Mouse (Mus musculus): ENCODE measurements around the gene Trpv3. TPM values are rescaled to one million over a fixed set of nuclear protein-coding genes. Genes with fewer than 3 reads are reported as not detected.
"Not testable (repeated sequence)": the region's sequence is repeated elsewhere in the genome, so short reads cannot be mapped to it uniquely, and the experiment has no call there.

Trpv3 gene
- polyA plus RNA-seq, 1 experiment from 2014 or later: 0.15 TPM

- Histone ChIP-seq H3K36me3 (no peaks in the 10 kb centered on the region), H3K9ac (no peak overlapping the region), H3K4me3 (no peak overlapping the region), H3K27ac (no peak overlapping the region), H3K4me1 (no peaks in the 10 kb centered on the region), H3K9me3 (no peaks in the 10 kb centered on the region), H3K4me2 (no peak overlapping the region), H3K27me3 (no peaks in the 10 kb centered on the region)
- 77% methylated on average over 1 of the region's 1 CpGs for WGBS
- ATAC-seq (ENCODE audit: insufficient number of reproducible peaks, insufficient read depth, low FRiP score, low TSS enrichment, low read depth): no peak
Observed at GRCm38 (mm10) chr11:73289621-73290020, 22.4 kb downstream of the Trpv3 start.

- Histone ChIP-seq H3K27me3 (no peaks in the 10 kb centered on the region), H3K9ac (no peak overlapping the region)
Observed at GRCm38 (mm10) chr11:73303123-73303522, 35.9 kb downstream of the Trpv3 start.

GRCm38 (mm10) chr11:73315961-73316360, 48.8 kb downstream of the Trpv3 start:
- 40% methylated on average over 3 of the region's 3 CpGs for WGBS
- H3K9me3 ChIP-seq: no peaks in the 10 kb centered on the region
- no peak overlapping the region for H3K4me3 ChIP-seq
- no peaks in the 10 kb centered on the region for H3K27me3 ChIP-seq
- no peaks in the 10 kb centered on the region for H3K36me3 ChIP-seq
- H3K4me1 ChIP-seq: no peaks in the 10 kb centered on the region
- no peak for ATAC-seq (ENCODE audit: insufficient number of reproducible peaks, insufficient read depth, low FRiP score, low TSS enrichment, low read depth)
- no peak overlapping the region for H3K9ac ChIP-seq
- no peak overlapping the region for H3K4me2 ChIP-seq
- H3K27ac ChIP-seq: no peak overlapping the region

More at GRCm38 (mm10) chr11:73303123-73303522, 35.9 kb downstream of the Trpv3 start:
- Histone ChIP-seq H3K4me3 (no peak overlapping the region), H3K36me3 (no peaks in the 10 kb centered on the region), H3K9me3 (no peaks in the 10 kb centered on the region), H3K4me2 (no peak overlapping the region), H3K4me1 (no peaks in the 10 kb centered on the region), H3K27ac (no peak overlapping the region)
- WGBS: 27% methylated on average over 2 of the region's 2 CpGs
- no peak for ATAC-seq (ENCODE audit: insufficient number of reproducible peaks, insufficient read depth, low FRiP score, low TSS enrichment, low read depth)

- H3K27ac ChIP-seq; H3K27me3 ChIP-seq; H3K9me3 ChIP-seq; ATAC-seq (ENCODE audit: insufficient number of reproducible peaks, insufficient read depth, low FRiP score, low TSS enrichment, low read depth); H3K4me2 ChIP-seq; H3K9ac ChIP-seq; H3K4me1 ChIP-seq; H3K36me3 ChIP-seq; H3K4me3 ChIP-seq: not testable (repeated sequence)
- WGBS: 78% methylated on average over 2 of the region's 2 CpGs
Observed at GRCm38 (mm10) chr11:73318581-73318980, 51.4 kb downstream of the Trpv3 start.

GRCm38 (mm10) chr11:73321064-73321463, 53.9 kb downstream of the Trpv3 start:
- not testable (repeated sequence) for ATAC-seq (ENCODE audit: insufficient number of reproducible peaks, insufficient read depth, low FRiP score, low TSS enrichment, low read depth); H3K4me2 ChIP-seq; H3K9me3 ChIP-seq; H3K4me1 ChIP-seq; H3K27ac ChIP-seq; H3K27me3 ChIP-seq; H3K36me3 ChIP-seq; H3K9ac ChIP-seq; H3K4me3 ChIP-seq
- WGBS: 88% methylated on average over 13 of the region's 13 CpGs

GRCm38 (mm10) chr11:73323906-73324830, 57.0 kb downstream of the Trpv3 start:
- Histone ChIP-seq H3K4me1 (no peaks in the 10 kb centered on the region; the same call in 1 of the 2 replicates), H3K4me3 (no peak overlapping the region), H3K4me2 (no peak overlapping the region), H3K9me3 (no peaks in the 10 kb centered on the region), H3K27me3 (no peaks in the 10 kb centered on the region), H3K36me3 (no peaks in the 10 kb centered on the region), H3K9ac (no peak overlapping the region), H3K27ac (no peak overlapping the region)
- no peak for ATAC-seq (ENCODE audit: insufficient number of reproducible peaks, insufficient read depth, low FRiP score, low TSS enrichment, low read depth)
- 64% methylated on average over 9 of the region's 9 CpGs for WGBS

- no peaks in the 10 kb centered on the region for H3K9me3 ChIP-seq
- WGBS: 29% methylated on average over 12 of the region's 12 CpGs
- H3K36me3 ChIP-seq: no peaks in the 10 kb centered on the region
- no peak overlapping the region for H3K9ac ChIP-seq
- H3K4me3 ChIP-seq: 0 out of 2 replicates have a peak overlapping the region, but pooled peaks have one; percentile 7
- H3K4me2 ChIP-seq: peak overlapping the region; percentile 44
- H3K27me3 ChIP-seq: no peaks in the 10 kb centered on the region
- H3K4me1 ChIP-seq: no peaks in the 10 kb centered on the region; the same call in 1 of the 2 replicates
- ATAC-seq (ENCODE audit: insufficient number of reproducible peaks, insufficient read depth, low FRiP score, low TSS enrichment, low read depth): no peak
- H3K27ac ChIP-seq: no peak overlapping the region
Observed at GRCm38 (mm10) chr11:73326485-73326886, 59.3 kb downstream of the Trpv3 start.

GRCm38 (mm10) chr11:73327361-73327760, 60.2 kb downstream of the Trpv3 start:
- H3K4me1 ChIP-seq: no peaks in the 10 kb centered on the region; the same call in 1 of the 2 replicates
- no peak for ATAC-seq (ENCODE audit: insufficient number of reproducible peaks, insufficient read depth, low FRiP score, low TSS enrichment, low read depth)
- no peaks in the 10 kb centered on the region for H3K27me3 ChIP-seq
- H3K4me2 ChIP-seq: no peak overlapping the region
- no peak overlapping the region for H3K27ac ChIP-seq
- WGBS: 63% methylated on average over 4 of the region's 4 CpGs
- no peaks in the 10 kb centered on the region for H3K9me3 ChIP-seq
- H3K36me3 ChIP-seq: no peaks in the 10 kb centered on the region
- no peak overlapping the region for H3K4me3 ChIP-seq
- H3K9ac ChIP-seq: no peak overlapping the region

GRCm38 (mm10) chr11:73329442-73329841, 62.3 kb downstream of the Trpv3 start, which contains the start of the genes Aspa, Gm49340 and Spata22:
Aspa (minus strand) TSS chr11:73329596.
Gm49340 (plus strand) TSS chr11:73329741.
Spata22 (plus strand) TSS chr11:73329741.
- no peaks in the 10 kb centered on the region for H3K27me3 ChIP-seq
- H3K27ac ChIP-seq: no peak within 1 kb of the TSS
- no peak for ATAC-seq (ENCODE audit: insufficient number of reproducible peaks, insufficient read depth, low FRiP score, low TSS enrichment, low read depth)
- no peak within 1 kb of the TSS for H3K9ac ChIP-seq
- no peak within 1 kb of the TSS for H3K4me3 ChIP-seq
- no peaks in the 10 kb centered on the region for H3K36me3 ChIP-seq
- no peaks in the 10 kb centered on the region for H3K9me3 ChIP-seq
- WGBS: 84% methylated on average over 27 of the region's 27 CpGs
- H3K4me1 ChIP-seq: no peaks in the 10 kb centered on the region; the same call in 1 of the 2 replicates
- no peak within 1 kb of the TSS for H3K4me2 ChIP-seq

- WGBS: 72% methylated on average over 2 of the region's 2 CpGs
- Histone ChIP-seq H3K27me3 (no peaks in the 10 kb centered on the region), H3K9me3 (no peaks in the 10 kb centered on the region)
Observed at GRCm38 (mm10) chr11:73333357-73333756, 66.2 kb downstream of the Trpv3 start.

GRCm38 (mm10) chr11:73336919-73337318, 69.7 kb downstream of the Trpv3 start:
- Histone ChIP-seq H3K27me3 (no peaks in the 10 kb centered on the region), H3K27ac (no peak overlapping the region), H3K36me3 (no peaks in the 10 kb centered on the region), H3K4me3 (no peak overlapping the region), H3K9me3 (no peaks in the 10 kb centered on the region), H3K4me1 (no peaks in the 10 kb centered on the region), H3K9ac (no peak overlapping the region), H3K4me2 (no peak overlapping the region)
- 79% methylated on average over 4 of the region's 4 CpGs for WGBS
- ATAC-seq (ENCODE audit: insufficient number of reproducible peaks, insufficient read depth, low FRiP score, low TSS enrichment, low read depth): no peak

More at GRCm38 (mm10) chr11:73333357-73333756, 66.2 kb downstream of the Trpv3 start:
- no peak overlapping the region for H3K4me2 ChIP-seq
- H3K36me3 ChIP-seq: no peaks in the 10 kb centered on the region
- no peak overlapping the region for H3K9ac ChIP-seq
- no peak overlapping the region for H3K4me3 ChIP-seq
- H3K27ac ChIP-seq: no peak overlapping the region
- ATAC-seq (ENCODE audit: insufficient number of reproducible peaks, insufficient read depth, low FRiP score, low TSS enrichment, low read depth): no peak
- no peaks in the 10 kb centered on the region for H3K4me1 ChIP-seq

Measured in embryonic facial prominence, embryonic 13.5 days (tissue).